25 mouse cellular contexts compared by ENCODE assay signal in the genomic region with DNA sequence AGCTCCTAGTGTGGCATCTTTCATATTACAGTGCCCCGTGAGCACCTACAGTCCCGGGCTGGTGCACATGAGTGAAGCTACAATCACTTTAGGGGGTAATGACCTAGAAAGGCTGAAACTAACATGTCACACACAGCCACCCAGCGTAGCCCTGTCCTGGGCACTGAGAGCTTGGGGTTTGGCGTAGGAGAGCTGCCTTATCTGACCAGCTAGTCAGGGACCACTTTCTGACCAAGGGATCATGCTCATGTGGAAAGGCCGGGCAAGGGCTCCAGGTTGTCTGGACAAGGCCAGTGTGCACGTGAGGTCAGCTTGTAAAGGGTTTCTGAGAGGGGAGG. TPM values are rescaled to one million over a fixed set of nuclear protein-coding genes. Genes with fewer than 3 reads are reported as not detected.
DNase-seq lines count a peak whose midpoint lies in the region; ATAC-seq lines count a peak whose summit lies in the region.
"Had no signal": no experiment of that assay in that cellular context is flagged by ENCODE, and none has a peak within 500 bp of the region (broad histone marks: within the 10 kb centered on the region; RNA-seq: fewer than 3 reads in every experiment).

No protein-coding gene starts in this region.

- WGBS in kidney, embryonic 16.5 days: 41% methylated on average over 6 of the region's 6 CpGs
- 70% methylated on average over 6 of the region's 6 CpGs for WGBS in lung, embryonic 16.5 days
- WGBS in stomach, embryonic 16.5 days: 88% methylated on average over 6 of the region's 6 CpGs

- peaks cover 17% of the 10 kb centered on the region for H3K4me1 ChIP-seq in kidney, embryonic 16.5 days (ENCODE audit: insufficient read depth, low read length)
- peaks cover 13% of the 10 kb centered on the region for H3K4me1 ChIP-seq in lung, embryonic 16.5 days (replicated peaks; ENCODE audit: control insufficient read depth, insufficient read depth, low read length)
- H3K4me1 ChIP-seq in stomach, embryonic 16.5 days (ENCODE audit: control insufficient read depth, insufficient read depth, low read length): no peaks in the 10 kb centered on the region
- H3K4me1 ChIP-seq: forebrain, embryonic 13.5 days; heart, embryonic 12.5 days; hindbrain, embryonic 12.5 days; limb, embryonic 12.5 days had no signal

- DNase-seq in adrenal gland, adult 2 months: peak; percentile 20
- no peak for DNase-seq in adrenal gland, postnatal 4 days (ENCODE audit: low spot score in 2 of 2)
- no peak for DNase-seq in kidney, postnatal 10 days
- DNase-seq in lung, postnatal 36 days: no peak
- DNase-seq: cerebellum, adult 9-10 months; gastrocnemius, postnatal 14 days; right cerebral cortex, adult 18-20 months; right cerebral cortex, postnatal 4 days had no signal

- ATAC-seq in kidney, embryonic 16.5 days (ENCODE audit: low FRiP score, low TSS enrichment): peak; percentile 59
- no peak; the same call in 1 of the 2 replicates for ATAC-seq in lung, embryonic 16.5 days (ENCODE audit: low read depth)
- ATAC-seq in stomach, embryonic 16.5 days (ENCODE audit: insufficient read depth, low FRiP score): no peak
- no peak for ATAC-seq in granulocyte monocyte progenitor cell, adult 5-6 weeks (replicated peaks; ENCODE audit: poor library complexity, severe bottlenecking)
- ATAC-seq: activated CD4-positive, CD25-positive, alpha-beta regulatory T cell, adult 4 months; forebrain, embryonic 13.5 days; intestine, postnatal 0 days; midbrain, embryonic 16.5 days had no signal

- no peak overlapping the region for H3K9ac ChIP-seq in kidney, embryonic 16.5 days (replicated peaks; ENCODE audit: low read length)
- H3K9ac ChIP-seq in lung, embryonic 16.5 days (ENCODE audit: low read length): no peak overlapping the region
- no peak overlapping the region for H3K9ac ChIP-seq in stomach, embryonic 16.5 days (ENCODE audit: low read length)
- H3K9ac ChIP-seq: forebrain, embryonic 13.5 days; heart, embryonic 12.5 days; hindbrain, embryonic 12.5 days; limb, embryonic 12.5 days had no signal

- no peak overlapping the region for H3K4me3 ChIP-seq in kidney, embryonic 16.5 days (ENCODE audit: low read length)
- no peak overlapping the region for H3K4me3 ChIP-seq in lung, embryonic 16.5 days (ENCODE audit: low read length)
- no peak overlapping the region for H3K4me3 ChIP-seq in stomach, embryonic 16.5 days (replicated peaks; ENCODE audit: low read length)
- H3K4me3 ChIP-seq: forebrain, embryonic 13.5 days; heart, embryonic 12.5 days; hindbrain, embryonic 12.5 days; limb, embryonic 12.5 days; myocyte had no signal

- H3K27me3 ChIP-seq in kidney, embryonic 16.5 days (ENCODE audit: insufficient read depth, low read length): no peaks in the 10 kb centered on the region
- no peaks in the 10 kb centered on the region for H3K27me3 ChIP-seq in lung, embryonic 16.5 days (ENCODE audit: control insufficient read depth, insufficient read depth, low read depth, low read length)
- no peaks in the 10 kb centered on the region for H3K27me3 ChIP-seq in stomach, embryonic 16.5 days (ENCODE audit: control insufficient read depth, insufficient read depth, low read length)
- H3K27me3 ChIP-seq: forebrain, embryonic 13.5 days; heart, embryonic 12.5 days; hindbrain, embryonic 12.5 days; limb, embryonic 12.5 days had no signal

- no peaks in the 10 kb centered on the region for H3K9me3 ChIP-seq in kidney, embryonic 16.5 days (ENCODE audit: low read length)
- no peaks in the 10 kb centered on the region for H3K9me3 ChIP-seq in lung, embryonic 16.5 days (ENCODE audit: control insufficient read depth, low read length)
- H3K9me3 ChIP-seq in stomach, embryonic 16.5 days (replicated peaks; ENCODE audit: control insufficient read depth, low read length): no peaks in the 10 kb centered on the region
- H3K9me3 ChIP-seq: forebrain, embryonic 13.5 days; heart, embryonic 12.5 days; hindbrain, embryonic 12.5 days; limb, embryonic 12.5 days had no signal

- 0 out of 2 replicates have a peak overlapping the region, but pooled peaks have one; percentile 17 for H3K27ac ChIP-seq in kidney, embryonic 16.5 days (ENCODE audit: low read length)
- peak overlapping the region; percentile 87 for H3K27ac ChIP-seq in lung, embryonic 16.5 days (ENCODE audit: low read length)
- H3K27ac ChIP-seq in stomach, embryonic 16.5 days (ENCODE audit: low read length): peak overlapping the region; percentile 53; the same call in 1 of the 2 replicates
- H3K27ac ChIP-seq: forebrain, embryonic 13.5 days; hindbrain, embryonic 12.5 days; limb, embryonic 12.5 days had no signal

- no peak overlapping the region for H3K4me2 ChIP-seq in kidney, embryonic 16.5 days (replicated peaks; ENCODE audit: low read depth, low read length)
- H3K4me2 ChIP-seq in lung, embryonic 16.5 days (ENCODE audit: low read depth, low read length): no peak overlapping the region
- H3K4me2 ChIP-seq in stomach, embryonic 16.5 days (ENCODE audit: low read depth, low read length): no peak overlapping the region
- H3K4me2 ChIP-seq: forebrain, embryonic 13.5 days; heart, embryonic 12.5 days; hindbrain, embryonic 12.5 days; limb, embryonic 12.5 days had no signal

- H3K36me3 ChIP-seq in kidney, embryonic 16.5 days (ENCODE audit: insufficient read depth, low read length): no peaks in the 10 kb centered on the region
- no peaks in the 10 kb centered on the region for H3K36me3 ChIP-seq in lung, embryonic 16.5 days (ENCODE audit: control insufficient read depth, insufficient read depth, low read length)
- H3K36me3 ChIP-seq in stomach, embryonic 16.5 days (ENCODE audit: control insufficient read depth, insufficient read depth, low read length): no peaks in the 10 kb centered on the region
- H3K36me3 ChIP-seq: heart, embryonic 12.5 days; hindbrain, embryonic 12.5 days; limb, embryonic 12.5 days had no signal

RNA-seq across cellular contexts. Expression of a gene that starts 28.1 kb away (rescaled TPM):
- total RNA-seq in adrenal gland, adult 2 months (2021): not detected
- not detected in 2 replicates for polyA plus RNA-seq in adrenal gland, adult 2 months (2012; rRNA removed)
- not detected for total RNA-seq in adrenal gland, postnatal 4 days (2021)
- polyA plus RNA-seq in kidney, embryonic 16.5 days (2015; fragmentation: Nextera tagmentation; extraction: Ambion mirVana): 0.65 and 1.0 TPM in 2 replicates
- 0.49 TPM in 1 of 2 replicates, not detected in the other for polyA plus RNA-seq in lung, embryonic 16.5 days (2015; fragmentation: Nextera tagmentation; extraction: Ambion mirVana)
- 0.61 and 0.64 TPM in 2 replicates for polyA plus RNA-seq in stomach, embryonic 16.5 days (2015; fragmentation: Nextera tagmentation; extraction: Ambion mirVana)
- total RNA-seq in granulocyte monocyte progenitor cell, adult 5-6 weeks (2014; fragmentation: Nextera tagmentation): not detected in 2 replicates
- total RNA-seq in granulocyte monocyte progenitor cell, adult 5-6 weeks (2017): not detected in 2 replicates
- total RNA-seq: adrenal gland, postnatal 10 days; gastrocnemius, postnatal 14 days; heart, postnatal 25 days; left cerebral cortex, postnatal 14 days; megakaryocyte-erythroid progenitor cell, adult 5-6 weeks had no signal
- polyA plus RNA-seq: activated CD4-positive, CD25-positive, alpha-beta regulatory T cell, adult 4 months; frontal cortex, adult 2 months; heart, embryonic 12.5 days had no signal

RNA-seq across cellular contexts. Expression of a gene that starts 36.6 kb away (rescaled TPM):
- total RNA-seq in adrenal gland, adult 2 months (2021): 10 to 100 TPM in 1 of 2 experiments, 1 to 10 TPM in 1; 8.4 to 45.0 TPM
- 5.9 and 9.5 TPM in 2 replicates for polyA plus RNA-seq in adrenal gland, adult 2 months (2012; rRNA removed)
- 10 to 100 TPM; 14.9 to 21.4 TPM for total RNA-seq in adrenal gland, postnatal 4 days (2021)
- polyA plus RNA-seq in kidney, embryonic 16.5 days (2015; fragmentation: Nextera tagmentation; extraction: Ambion mirVana): 4.4 and 4.6 TPM in 2 replicates
- polyA plus RNA-seq in lung, embryonic 16.5 days (2015; fragmentation: Nextera tagmentation; extraction: Ambion mirVana): 7.3 TPM in 2 replicates
- polyA plus RNA-seq in stomach, embryonic 16.5 days (2015; fragmentation: Nextera tagmentation; extraction: Ambion mirVana): 98.3 and 139 TPM in 2 replicates
- 30.3 and 43.8 TPM in 2 replicates for total RNA-seq in granulocyte monocyte progenitor cell, adult 5-6 weeks (2014; fragmentation: Nextera tagmentation)
- 15.8 and 18.5 TPM in 2 replicates for total RNA-seq in granulocyte monocyte progenitor cell, adult 5-6 weeks (2017)
- polyA plus RNA-seq: myocyte had no signal

RNA-seq across cellular contexts. Expression of a gene that starts 42.3 kb away (rescaled TPM):
- 100 to 1,000 TPM; 372 to 462 TPM for total RNA-seq in adrenal gland, adult 2 months (2021)
- polyA plus RNA-seq in adrenal gland, adult 2 months (2012; rRNA removed): 471 and 632 TPM in 2 replicates
- 100 to 1,000 TPM; 139 to 178 TPM for total RNA-seq in adrenal gland, postnatal 4 days (2021)
- polyA plus RNA-seq in kidney, embryonic 16.5 days (2015; fragmentation: Nextera tagmentation; extraction: Ambion mirVana): 11.2 and 11.9 TPM in 2 replicates
- 9.4 and 11.4 TPM in 2 replicates for polyA plus RNA-seq in lung, embryonic 16.5 days (2015; fragmentation: Nextera tagmentation; extraction: Ambion mirVana)
- 10.6 and 10.9 TPM in 2 replicates for polyA plus RNA-seq in stomach, embryonic 16.5 days (2015; fragmentation: Nextera tagmentation; extraction: Ambion mirVana)
- 10.7 and 27.1 TPM in 2 replicates for total RNA-seq in granulocyte monocyte progenitor cell, adult 5-6 weeks (2014; fragmentation: Nextera tagmentation)
- 6.1 and 6.2 TPM in 2 replicates for total RNA-seq in granulocyte monocyte progenitor cell, adult 5-6 weeks (2017)

Comparison
In these comparisons a context has a peak if more than half of its experiments do, and no peak if none do; other contexts are left out.
1. H3K27ac ChIP-seq: peak in every context shown above with its lines; median percentile 87 in lung, embryonic 16.5 days; 53 in stomach, embryonic 16.5 days; 17 in kidney, embryonic 16.5 days.
2. RNA of a gene that starts 42.3 kb away (polyA plus RNA-seq): 471 to 632 TPM in adrenal gland, adult 2 months; 11.2 to 11.9 TPM in kidney, embryonic 16.5 days, 9.4 to 11.4 TPM in lung, embryonic 16.5 days and 10.6 to 10.9 TPM in stomach, embryonic 16.5 days; every median in the first group is over 10 times any median in the second.